12 mouse cellular contexts compared by ENCODE assay signal in the genomic region with DNA sequence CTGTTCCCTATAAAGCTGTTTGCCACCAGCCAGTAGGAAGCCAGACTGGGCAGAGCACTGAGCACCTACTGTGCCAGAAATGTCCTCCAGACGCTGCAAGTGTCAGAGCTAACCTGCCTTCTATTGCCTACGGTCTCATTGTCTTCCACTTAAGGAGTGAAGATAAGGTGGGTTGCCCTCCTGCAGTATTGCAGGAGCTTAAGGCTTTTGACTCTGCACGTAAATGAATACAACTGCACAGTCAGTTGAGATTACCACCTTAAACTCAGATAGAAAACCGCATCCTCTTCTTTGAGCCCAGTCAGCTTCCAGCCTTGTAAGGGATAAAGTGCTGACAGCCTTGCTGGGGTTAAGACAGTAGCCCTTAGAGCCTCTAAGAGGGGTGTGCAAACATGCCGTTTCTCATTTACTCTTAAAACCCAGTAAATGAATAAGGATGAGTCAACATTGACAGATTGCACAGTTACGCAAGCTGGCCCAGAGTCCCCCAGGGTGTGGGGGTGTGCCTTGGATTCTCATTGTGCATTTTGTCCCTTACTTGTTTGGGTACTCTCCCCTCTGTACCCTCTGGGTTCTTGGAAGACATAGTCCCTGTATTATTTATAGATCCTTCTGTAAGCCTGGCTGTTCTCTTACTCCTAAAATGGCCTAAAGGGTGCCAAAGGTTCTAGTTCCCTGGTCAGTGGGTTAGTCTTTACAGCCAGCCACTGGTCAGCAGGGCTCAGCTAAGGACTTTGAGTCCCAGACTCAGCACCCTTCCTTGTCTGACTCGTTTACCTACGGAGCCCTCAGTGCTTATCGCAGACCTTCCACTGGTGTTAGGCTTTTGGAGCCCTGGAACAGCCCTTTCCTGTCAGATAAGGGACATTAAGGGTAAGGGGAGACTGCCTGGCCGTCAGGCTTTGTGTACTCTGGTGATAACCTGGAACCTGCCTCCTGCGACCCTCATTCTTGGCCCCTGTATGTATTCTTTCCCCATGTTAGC. TPM values are rescaled to one million over a fixed set of nuclear protein-coding genes. Genes with fewer than 3 reads are reported as not detected.
A peak's percentile ranks its signal among the peaks of the same experiment; 100 is the strongest.
DNase-seq lines count a peak whose midpoint lies in the region; ATAC-seq lines count a peak whose summit lies in the region.
"Had no signal": no experiment of that assay in that cellular context is flagged by ENCODE, and none has a peak within 500 bp of the region (broad histone marks: within the 10 kb centered on the region; RNA-seq: fewer than 3 reads in every experiment).

No protein-coding gene starts in this region.

- ATAC-seq in megakaryocyte-erythroid progenitor cell, adult 5-6 weeks (replicated peaks; ENCODE audit: low FRiP score, low TSS enrichment, poor library complexity, severe bottlenecking): peak; percentile 73

- peak; percentile 47 for DNase-seq in adrenal gland, postnatal 10 days
- DNase-seq in adrenal gland, postnatal 25 days: no peak
- peak; percentile 33 to 48 for DNase-seq in left cerebral cortex, adult 18-20 months (ENCODE audit: low spot score in 2 of 2)
- DNase-seq in left cerebral cortex, adult 8-10 months (ENCODE audit: low spot score in 2 of 2): no peak
- DNase-seq in gonadal fat pad, adult 2 months (ENCODE audit: low read depth): peak; percentile 86
- no peak for DNase-seq in retina, embryonic 14.5 days (ENCODE audit: low spot score)
- no peak for DNase-seq in thymus, postnatal 0 days (ENCODE audit: low spot score)
- DNase-seq: thymus, postnatal 25 days had no signal

RNA-seq across cellular contexts. Expression of a gene that starts 12.8 kb away (rescaled TPM):
- total RNA-seq in adrenal gland, postnatal 10 days (2021): 1,000 to 10,000 TPM; 1,779 to 4,788 TPM
- total RNA-seq in adrenal gland, postnatal 25 days (2021): 0.52 and 119 TPM in 2 replicates
- not detected for total RNA-seq in left cerebral cortex, adult 18-20 months (2021)
- total RNA-seq in left cerebral cortex, adult 8-10 months (2022): under 1 TPM in 3 of 4 experiments, not detected in 1; 0.36 to 0.43 (median 0.37) TPM
- 0.58 and 5.2 TPM in 2 replicates for polyA plus RNA-seq in gonadal fat pad, adult 2 months (2012; rRNA removed)
- 0.49 TPM in 1 of 2 replicates, not detected in the other for total RNA-seq in megakaryocyte-erythroid progenitor cell, adult 5-6 weeks (2014; fragmentation: Nextera tagmentation)
- not detected in 2 replicates for total RNA-seq in megakaryocyte-erythroid progenitor cell, adult 5-6 weeks (2017)
- 5.4 and 7.0 TPM in 2 replicates for polyA plus RNA-seq in thymus, postnatal 0 days (2015; fragmentation: Nextera tagmentation; extraction: Ambion mirVana)
- total RNA-seq: left cerebral cortex, postnatal 25 days had no signal

RNA-seq across cellular contexts. Expression of a gene that starts 19.8 kb away (rescaled TPM):
- 10 to 100 TPM; 25.1 to 63.1 TPM for total RNA-seq in adrenal gland, postnatal 10 days (2021)
- total RNA-seq in adrenal gland, postnatal 25 days (2021): 2.2 and 32.9 TPM in 2 replicates
- total RNA-seq in left cerebral cortex, adult 18-20 months (2021): 1 to 10 TPM in 1 of 2 experiments, not detected in 1; 1.9 TPM
- total RNA-seq in left cerebral cortex, adult 8-10 months (2022): 1 to 10 TPM in 3 of 4 experiments, not detected in 1; 1.4 to 1.6 (median 1.6) TPM
- polyA plus RNA-seq in gonadal fat pad, adult 2 months (2012; rRNA removed): 1.9 and 11.9 TPM in 2 replicates
- not detected in 2 replicates for total RNA-seq in megakaryocyte-erythroid progenitor cell, adult 5-6 weeks (2014; fragmentation: Nextera tagmentation)
- total RNA-seq in megakaryocyte-erythroid progenitor cell, adult 5-6 weeks (2017): not detected in 2 replicates
- polyA plus RNA-seq in thymus, postnatal 0 days (2015; fragmentation: Nextera tagmentation; extraction: Ambion mirVana): 1.3 and 1.4 TPM in 2 replicates
- polyA plus RNA-seq: brain, embryonic 14.5 days; neural tube, embryonic 11.5 days had no signal

RNA-seq across cellular contexts. Expression of a gene that starts 24.9 kb away (rescaled TPM):
- total RNA-seq in adrenal gland, postnatal 10 days (2021): 1 to 10 TPM; 2.9 to 8.5 TPM
- total RNA-seq in adrenal gland, postnatal 25 days (2021): 1.00 TPM in 1 of 2 replicates, not detected in the other
- total RNA-seq in left cerebral cortex, adult 18-20 months (2021): not detected
- total RNA-seq in left cerebral cortex, adult 8-10 months (2022): not detected
- polyA plus RNA-seq in gonadal fat pad, adult 2 months (2012; rRNA removed): 0.71 TPM in 1 of 2 replicates, not detected in the other
- total RNA-seq in megakaryocyte-erythroid progenitor cell, adult 5-6 weeks (2014; fragmentation: Nextera tagmentation): not detected in 2 replicates
- not detected in 2 replicates for total RNA-seq in megakaryocyte-erythroid progenitor cell, adult 5-6 weeks (2017)
- polyA plus RNA-seq in thymus, postnatal 0 days (2015; fragmentation: Nextera tagmentation; extraction: Ambion mirVana): 2.9 TPM in 2 replicates
- total RNA-seq: left cerebral cortex, postnatal 25 days had no signal
- polyA plus RNA-seq: neural tube, embryonic 11.5 days had no signal

RNA-seq across cellular contexts. Expression of a gene that starts 52.8 kb away (rescaled TPM):
- total RNA-seq in adrenal gland, postnatal 10 days (2021): 10 to 100 TPM; 31.4 to 92.9 TPM
- 5.9 TPM in 1 of 2 replicates, not detected in the other for total RNA-seq in adrenal gland, postnatal 25 days (2021)
- not detected for total RNA-seq in left cerebral cortex, adult 18-20 months (2021)
- not detected for total RNA-seq in left cerebral cortex, adult 8-10 months (2022)
- polyA plus RNA-seq in gonadal fat pad, adult 2 months (2012; rRNA removed): 0.19 and 1.1 TPM in 2 replicates
- not detected in 2 replicates for total RNA-seq in megakaryocyte-erythroid progenitor cell, adult 5-6 weeks (2014; fragmentation: Nextera tagmentation)
- total RNA-seq in megakaryocyte-erythroid progenitor cell, adult 5-6 weeks (2017): not detected in 2 replicates
- polyA plus RNA-seq in thymus, postnatal 0 days (2015; fragmentation: Nextera tagmentation; extraction: Ambion mirVana): 0.18 and 0.30 TPM in 2 replicates
- total RNA-seq: left cerebral cortex, postnatal 25 days had no signal
- polyA plus RNA-seq: brain, embryonic 14.5 days; neural tube, embryonic 11.5 days had no signal

RNA-seq across cellular contexts. Expression of a gene that starts 57.2 kb away (rescaled TPM):
- 10 to 100 TPM; 28.9 to 35.5 TPM for total RNA-seq in adrenal gland, postnatal 10 days (2021)
- 57.1 and 84.5 TPM in 2 replicates for total RNA-seq in adrenal gland, postnatal 25 days (2021)
- total RNA-seq in left cerebral cortex, adult 18-20 months (2021): 10 to 100 TPM; 39.4 to 40.4 TPM
- total RNA-seq in left cerebral cortex, adult 8-10 months (2022): 10 to 100 TPM; 41.4 to 46.2 (median 43.4) TPM
- polyA plus RNA-seq in gonadal fat pad, adult 2 months (2012; rRNA removed): 20.5 and 23.9 TPM in 2 replicates
- total RNA-seq in megakaryocyte-erythroid progenitor cell, adult 5-6 weeks (2014; fragmentation: Nextera tagmentation): 74.5 and 83.1 TPM in 2 replicates
- 44.6 and 76.4 TPM in 2 replicates for total RNA-seq in megakaryocyte-erythroid progenitor cell, adult 5-6 weeks (2017)
- polyA plus RNA-seq in thymus, postnatal 0 days (2015; fragmentation: Nextera tagmentation; extraction: Ambion mirVana): 54.9 and 58.3 TPM in 2 replicates

Comparison
In these comparisons a context has a peak if more than half of its experiments do, and no peak if none do; other contexts are left out.
1. DNase-seq: peak in adrenal gland, postnatal 10 days (single experiment), left cerebral cortex, adult 18-20 months (2 of 2) and gonadal fat pad, adult 2 months (single experiment); none in adrenal gland, postnatal 25 days (single experiment), left cerebral cortex, adult 8-10 months (0 of 2), retina, embryonic 14.5 days (single experiment) and thymus, postnatal 0 days (single experiment).
2. RNA of a gene that starts 12.8 kb away (total RNA-seq): 1,779 to 4,788 TPM in adrenal gland, postnatal 10 days; 0.52 to 119 TPM in adrenal gland, postnatal 25 days, 0.36 to 0.43 TPM in left cerebral cortex, adult 8-10 months, not detected in left cerebral cortex, adult 18-20 months and 0.49 TPM in megakaryocyte-erythroid progenitor cell, adult 5-6 weeks; every median in the first group is over 10 times any median in the second.